Mouse (Mus musculus): Measurements from ENCODE around the gene Sptan1.

Sptan1 gene

GRCm38 (mm10) chr2:30058418-30058817, 93.1 kb downstream of the Sptan1 start:
- no peak for DNase-seq (ENCODE audit: extremely low read depth, low read depth, low spot score)

- DNase-seq (ENCODE audit: extremely low read depth, low read depth, low spot score) = no peak
Measured at GRCm38 (mm10) chr2:30061215-30062166, 96.1 kb downstream of the Sptan1 start.

GRCm38 (mm10) chr2:30062249-30063093, 97.1 kb downstream of the Sptan1 start:
- no peak for DNase-seq (ENCODE audit: extremely low read depth, low read depth, low spot score)

GRCm38 (mm10) chr2:30063235-30063634, 97.9 kb downstream of the Sptan1 start:
- no peak for DNase-seq (ENCODE audit: extremely low read depth, low read depth, low spot score)

- DNase-seq (ENCODE audit: extremely low read depth, low read depth, low spot score) = no peak
Measured at GRCm38 (mm10) chr2:30063791-30064190, 98.4 kb downstream of the Sptan1 start.

GRCm38 (mm10) chr2:30064298-30064697, 98.9 kb downstream of the Sptan1 start:
- no peak for DNase-seq (ENCODE audit: extremely low read depth, low read depth, low spot score)

GRCm38 (mm10) chr2:30066046-30066901, 100.9 kb downstream of the Sptan1 start:
- no peak for DNase-seq (ENCODE audit: extremely low read depth, low read depth, low spot score)

GRCm38 (mm10) chr2:30067031-30067888, 101.9 kb downstream of the Sptan1 start:
- no peak for DNase-seq (ENCODE audit: extremely low read depth, low read depth, low spot score)

- DNase-seq (ENCODE audit: extremely low read depth, low read depth, low spot score) = no peak
Measured at GRCm38 (mm10) chr2:30067962-30068361, 102.6 kb downstream of the Sptan1 start.

- no peak for DNase-seq (ENCODE audit: extremely low read depth, low read depth, low spot score)
Measured at GRCm38 (mm10) chr2:30072875-30073274, 107.5 kb downstream of the Sptan1 start.

- no peak for DNase-seq (ENCODE audit: extremely low read depth, low read depth, low spot score)
Measured at GRCm38 (mm10) chr2:30073285-30073684, 107.9 kb downstream of the Sptan1 start.

GRCm38 (mm10) chr2:30075625-30076024, 110.3 kb downstream of the Sptan1 start:
- no peak for DNase-seq (ENCODE audit: extremely low read depth, low read depth, low spot score)

GRCm38 (mm10) chr2:30076439-30076838, 111.1 kb downstream of the Sptan1 start:
- DNase-seq (ENCODE audit: extremely low read depth, low read depth, low spot score) = no peak

- DNase-seq (ENCODE audit: extremely low read depth, low read depth, low spot score) = no peak
Measured at GRCm38 (mm10) chr2:30076959-30077358, 111.6 kb downstream of the Sptan1 start.

- DNase-seq (ENCODE audit: extremely low read depth, low read depth, low spot score) = no peak
Measured at GRCm38 (mm10) chr2:30077502-30078348, 112.4 kb downstream of the Sptan1 start, which contains the start of gene Pkn3. Gene Pkn3 (plus strand): TSS chr2:30077684.

GRCm38 (mm10) chr2:30078349-30078712, 113.0 kb downstream of the Sptan1 start:
- DNase-seq (ENCODE audit: extremely low read depth, low read depth, low spot score) = no peak

- DNase-seq (ENCODE audit: extremely low read depth, low read depth, low spot score) = no peak
Measured at GRCm38 (mm10) chr2:30078760-30079159, 113.4 kb downstream of the Sptan1 start.

GRCm38 (mm10) chr2:30080181-30080800, 114.9 kb downstream of the Sptan1 start:
- no peak for DNase-seq (ENCODE audit: extremely low read depth, low read depth, low spot score)

Measured in fat pad, adult 2 months (tissue).